Mouse (Mus musculus): Measurements from ENCODE around the gene Itga7. TPM values are rescaled to one million over a fixed set of nuclear protein-coding genes. Genes with fewer than 3 reads are reported as not detected.

Itga7 gene
- 4.8 and 5.5 TPM in 2 replicates for polyA plus RNA-seq (2015; fragmentation: Nextera tagmentation; extraction: Ambion mirVana)

GRCm38 (mm10) chr10:128933574-128933973 is at the start of gene Itga7:
TSS of gene Itga7 (plus strand) at chr10:128933818.
- H3K27me3 ChIP-seq = peaks cover 82% of the 10 kb centered on the region
- no peaks in the 10 kb centered on the region for H3K36me3 ChIP-seq
- H3K4me3 ChIP-seq = peak within 1 kb of the TSS; percentile 43
- ATAC-seq (ENCODE audit: low FRiP score, low read depth) = peak; percentile 86
- peak within 1 kb of the TSS; percentile 32; the same call in 1 of the 2 replicates for H3K9ac ChIP-seq
- no peaks in the 10 kb centered on the region for H3K9me3 ChIP-seq
- H3K27ac ChIP-seq = no peak within 1 kb of the TSS
- under 1% methylated on average over 26 of the region's 26 CpGs for WGBS
- H3K4me1 ChIP-seq = peaks cover 16% of the 10 kb centered on the region
- H3K4me2 ChIP-seq (replicated peaks) = peak within 1 kb of the TSS; percentile 73

- Histone ChIP-seq H3K4me1 (peaks cover 35% of the 10 kb centered on the region), H3K36me3 (peaks cover 37% of the 10 kb centered on the region), H3K27me3 (no peaks in the 10 kb centered on the region), H3K4me2 (replicated peaks) (peak overlapping the region; percentile 85), H3K4me3 (peak overlapping the region; percentile 63), H3K27ac (peak overlapping the region; percentile 95), H3K9ac (peak overlapping the region; percentile 56), H3K9me3 (no peaks in the 10 kb centered on the region)
- 0% methylated on average over 7 of the region's 7 CpGs for WGBS
- ATAC-seq (ENCODE audit: low FRiP score, low read depth) = peak; percentile 60
Measured at GRCm38 (mm10) chr10:128888941-128889827, 44.4 kb upstream of the Itga7 start.

- peak overlapping the region; percentile 85 for H3K4me2 ChIP-seq (replicated peaks)
- H3K27ac ChIP-seq = peak overlapping the region; percentile 95
- peak overlapping the region; percentile 63 for H3K4me3 ChIP-seq
- H3K27me3 ChIP-seq = no peaks in the 10 kb centered on the region
- ATAC-seq (ENCODE audit: low FRiP score, low read depth) = no peak
- H3K9ac ChIP-seq = peak overlapping the region; percentile 88
- peaks cover 35% of the 10 kb centered on the region for H3K4me1 ChIP-seq
- 0% methylated on average over 1 of the region's 2 CpGs for WGBS
- H3K36me3 ChIP-seq = peaks cover 32% of the 10 kb centered on the region
- H3K9me3 ChIP-seq = no peaks in the 10 kb centered on the region
Measured at GRCm38 (mm10) chr10:128889846-128890245, 43.8 kb upstream of the Itga7 start.

GRCm38 (mm10) chr10:128890383-128891295 is 43.0 kb upstream of the Itga7 start:
- Histone ChIP-seq H3K9me3 (no peaks in the 10 kb centered on the region), H3K36me3 (peaks cover 24% of the 10 kb centered on the region), H3K4me2 (replicated peaks) (peak overlapping the region; percentile 85), H3K27me3 (no peaks in the 10 kb centered on the region), H3K4me1 (peaks cover 39% of the 10 kb centered on the region), H3K9ac (peak overlapping the region; percentile 88), H3K4me3 (peak overlapping the region; percentile 63), H3K27ac (peak overlapping the region; percentile 95)
- peak; percentile 7; the same call in 1 of the 2 replicates for ATAC-seq (ENCODE audit: low FRiP score, low read depth)
- WGBS = under 1% methylated on average over 39 of the region's 40 CpGs

- H3K27me3 ChIP-seq = peaks cover 8% of the 10 kb centered on the region
- peak within 1 kb of the TSS; percentile 95 for H3K27ac ChIP-seq
- H3K4me2 ChIP-seq (replicated peaks) = peak within 1 kb of the TSS; percentile 85
- H3K4me3 ChIP-seq = peak within 1 kb of the TSS; percentile 63
- H3K4me1 ChIP-seq = peaks cover 42% of the 10 kb centered on the region
- under 1% methylated on average over 41 of the region's 89 CpGs for WGBS
- peaks cover 15% of the 10 kb centered on the region for H3K36me3 ChIP-seq
- peak; percentile 79 for ATAC-seq (ENCODE audit: low FRiP score, low read depth)
- H3K9me3 ChIP-seq = no peaks in the 10 kb centered on the region
- H3K9ac ChIP-seq = peak within 1 kb of the TSS; percentile 88
Measured at GRCm38 (mm10) chr10:128891296-128892094, 42.1 kb upstream of the Itga7 start, which contains the start of gene Gdf11. TSS of gene Gdf11 (minus strand) at chr10:128891718.

GRCm38 (mm10) chr10:128892246-128892645 is 41.4 kb upstream of the Itga7 start:
- peak overlapping the region; percentile 85 for H3K4me2 ChIP-seq (replicated peaks)
- no peak; the same call in 1 of the 2 replicates for ATAC-seq (ENCODE audit: low FRiP score, low read depth)
- H3K4me3 ChIP-seq = peak overlapping the region; percentile 63
- WGBS = 2% methylated on average over 9 of the region's 9 CpGs
- H3K9ac ChIP-seq = peak overlapping the region; percentile 88
- no peaks in the 10 kb centered on the region for H3K9me3 ChIP-seq
- H3K27me3 ChIP-seq = peaks cover 16% of the 10 kb centered on the region
- peak overlapping the region; percentile 95 for H3K27ac ChIP-seq
- H3K36me3 ChIP-seq = peaks cover 9% of the 10 kb centered on the region; the same call in 1 of the 2 replicates
- peaks cover 48% of the 10 kb centered on the region for H3K4me1 ChIP-seq

GRCm38 (mm10) chr10:128895437-128895836 is 38.2 kb upstream of the Itga7 start:
- Histone ChIP-seq H3K4me1 (peaks cover 30% of the 10 kb centered on the region), H3K4me2 (replicated peaks) (peak overlapping the region; percentile 51), H3K9me3 (no peaks in the 10 kb centered on the region), H3K27me3 (peaks cover 16% of the 10 kb centered on the region), H3K4me3 (peak overlapping the region; percentile 16; the same call in 1 of the 2 replicates), H3K27ac (no peak overlapping the region), H3K9ac (peak overlapping the region; percentile 35; the same call in 1 of the 2 replicates), H3K36me3 (no peaks in the 10 kb centered on the region)
- 0% methylated on average over 9 of the region's 9 CpGs for WGBS
- ATAC-seq (ENCODE audit: low FRiP score, low read depth) = no peak

- ATAC-seq (ENCODE audit: low FRiP score, low read depth) = no peak
Measured at GRCm38 (mm10) chr10:128895952-128896693, 37.5 kb upstream of the Itga7 start.

GRCm38 (mm10) chr10:128896807-128897206 is 36.8 kb upstream of the Itga7 start:
- Histone ChIP-seq H3K36me3 (no peaks in the 10 kb centered on the region), H3K4me3 (no peak overlapping the region), H3K9me3 (no peaks in the 10 kb centered on the region), H3K9ac (no peak overlapping the region), H3K27ac (no peak overlapping the region), H3K4me2 (replicated peaks) (no peak overlapping the region), H3K4me1 (peaks cover 30% of the 10 kb centered on the region), H3K27me3 (peaks cover 16% of the 10 kb centered on the region)
- ATAC-seq (ENCODE audit: low FRiP score, low read depth) = no peak
- WGBS = 41% methylated on average over 1 of the region's 1 CpGs

More at GRCm38 (mm10) chr10:128895952-128896693, 37.5 kb upstream of the Itga7 start:
- 2% methylated on average over 17 of the region's 17 CpGs for WGBS
- Histone ChIP-seq H3K9ac (peak overlapping the region; percentile 45), H3K27ac (no peak overlapping the region), H3K9me3 (no peaks in the 10 kb centered on the region), H3K4me1 (peaks cover 30% of the 10 kb centered on the region), H3K4me3 (peak overlapping the region; percentile 16), H3K36me3 (no peaks in the 10 kb centered on the region), H3K27me3 (peaks cover 16% of the 10 kb centered on the region), H3K4me2 (replicated peaks) (peak overlapping the region; percentile 51)

- H3K9ac ChIP-seq = no peak overlapping the region
- H3K4me2 ChIP-seq (replicated peaks) = no peak overlapping the region
- no peak overlapping the region for H3K27ac ChIP-seq
- H3K27me3 ChIP-seq = peaks cover 16% of the 10 kb centered on the region
- no peaks in the 10 kb centered on the region for H3K36me3 ChIP-seq
- H3K4me1 ChIP-seq = peaks cover 26% of the 10 kb centered on the region
- H3K9me3 ChIP-seq = no peaks in the 10 kb centered on the region
- H3K4me3 ChIP-seq = no peak overlapping the region
- no peak for ATAC-seq (ENCODE audit: low FRiP score, low read depth)
- 18% methylated on average over 1 of the region's 1 CpGs for WGBS
Measured at GRCm38 (mm10) chr10:128897501-128897900, 36.1 kb upstream of the Itga7 start.
